Mouse (Mus musculus) limb, embryonic 14.5 days (tissue): ENCODE data around the gene Slc24a3. TPM values are rescaled to one million over a fixed set of nuclear protein-coding genes. Genes with fewer than 3 reads are reported as not detected.
A peak's percentile ranks its signal among the peaks of the same experiment; 100 is the strongest.

Source experiments
- ATAC-seq: fragments of 200-750 bp; cut with Nextera tagmentation; 2 replicates; pipeline ENCODE4 v1.8.0; 2017; ENCODE audit warnings: low read depth, moderate number of reproducible peaks, moderate TSS enrichment; ENCODE audit not compliant: low FRiP score
- DNase-seq: peaks from one replicate; pipeline ENCODE4 v3.0.0-alpha.2; 2015; ENCODE audit warnings: low spot score
- H3K27ac ChIP-seq: fragments of 300-500 bp; sonication (generic); replicated peaks from 2 replicates; pipeline ENCODE4 v1.5.1; 2014; ENCODE audit warnings: low read depth, mild to moderate bottlenecking, low read length, moderate library complexity, mixed read lengths
- H3K27me3 ChIP-seq: fragments of 300-500 bp; sonication (generic); 2 replicates; pipeline ENCODE4 v1.6.1; 2014; ENCODE audit warnings: low read length, mixed read lengths; ENCODE audit not compliant: control insufficient read depth, insufficient read depth
- H3K36me3 ChIP-seq: fragments of 300-500 bp; sonication (generic); 2 replicates; pipeline ENCODE4 v1.6.1; 2014; ENCODE audit warnings: mild to moderate bottlenecking, low read length, moderate library complexity, mixed read lengths; ENCODE audit not compliant: control insufficient read depth, insufficient read depth
- H3K4me1 ChIP-seq: fragments of 300-500 bp; sonication (generic); 2 replicates; pipeline ENCODE4 v1.6.1; 2014; ENCODE audit warnings: antibody characterized with exemption, low read length, mixed read lengths; ENCODE audit not compliant: control insufficient read depth, insufficient read depth
- H3K4me2 ChIP-seq: fragments of 300-500 bp; sonication (generic); replicated peaks from 2 replicates; pipeline ENCODE4 v1.6.1; 2014; ENCODE audit warnings: low read depth, mild to moderate bottlenecking, low read length, moderate library complexity; ENCODE audit not compliant: severe bottlenecking
- H3K4me3 ChIP-seq: fragments of 300-500 bp; sonication (generic); replicated peaks from 2 replicates; pipeline ENCODE4 v1.5.1; 2014; ENCODE audit warnings: low read length
- H3K9ac ChIP-seq: fragments of 300-500 bp; sonication (generic); 2 replicates; pipeline ENCODE4 v1.6.1; 2014; ENCODE audit warnings: mild to moderate bottlenecking, low read depth, low read length, moderate library complexity; ENCODE audit not compliant: severe bottlenecking
- H3K9me3 ChIP-seq: fragments of 300-500 bp; sonication (generic); 2 replicates; pipeline ENCODE4 v1.6.1; 2016; ENCODE audit warnings: low read length; ENCODE audit not compliant: control insufficient read depth
- POLR2A ChIP-seq: fragments of 200-500 bp; IDR thresholded peaks from 2 replicates; pipeline ENCODE4 v1.8.0; 2012; ENCODE audit warnings: inconsistent platforms, mild to moderate bottlenecking, moderate library complexity, borderline replicate concordance; ENCODE audit not compliant: insufficient read depth, insufficient read length; ENCODE audit errors: extremely low read depth
- whole genome bisulfite sequencing: fragments of 180-500 bp; shearing (Covaris S2); extraction: QIAGEN DNeasy Blood & Tissue Kit; methylation state at CpG from one replicate; pipeline ENCODE4 v1.1.7; 2014; 5-methylcytosine and 5-hydroxymethylcytosine counted together
- polyA plus RNA-seq, 2 experiments: library from polyadenylated mRNA; depleted of rRNA in 1 of 2; stranded (reverse) in 1 of 2; unstranded in 1 of 2; fragments of >200 nt; fragmentation: Nextera tagmentation in 1 of 2; extraction: Ambion mirVana in 1 of 2; gene quantifications; 2 replicates each; pipeline versions ENCODE4 v1.2.1 to v1.2.3; 2012 to 2014

Slc24a3 gene
- polyA plus RNA-seq, 2 experiments: 4.7 to 7.4 TPM

DNA sequence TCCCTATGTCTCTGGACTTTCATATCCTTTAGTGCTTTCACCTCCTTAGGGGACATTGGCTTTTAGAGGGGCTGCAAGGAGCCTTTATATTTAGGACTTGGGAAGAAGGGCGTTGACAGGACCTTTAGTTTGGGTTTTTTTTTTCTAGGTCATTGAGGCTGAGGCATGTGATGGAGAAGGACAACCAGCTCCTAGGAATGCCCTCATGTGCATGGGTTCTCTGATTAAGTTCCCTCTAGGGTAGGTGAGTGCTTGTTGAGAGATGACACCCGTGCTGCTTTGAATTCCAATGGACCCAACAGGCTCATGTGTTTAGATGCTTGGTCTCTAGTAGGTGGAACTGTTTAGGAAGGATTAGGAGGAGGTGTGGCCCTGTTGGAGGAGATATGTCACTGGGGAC, 509.4 kb downstream of the Slc24a3 start:
- peaks cover 18% of the 10 kb centered on the region for H3K4me1 ChIP-seq
- H3K27me3 ChIP-seq: no peaks in the 10 kb centered on the region
- no peak overlapping the region for H3K27ac ChIP-seq
- no peak overlapping the region for H3K4me3 ChIP-seq
- TF ChIP-seq POLR2A: no peak
- H3K4me2 ChIP-seq: 0 out of 2 replicates have a peak overlapping the region, but pooled peaks have one; percentile 10
- 69% methylated on average over 2 of the region's 2 CpGs for WGBS
- H3K36me3 ChIP-seq: no peaks in the 10 kb centered on the region
- no peaks in the 10 kb centered on the region for H3K9me3 ChIP-seq
- ATAC-seq (no peak), DNase-seq (no peak)
- no peak overlapping the region for H3K9ac ChIP-seq

DNA sequence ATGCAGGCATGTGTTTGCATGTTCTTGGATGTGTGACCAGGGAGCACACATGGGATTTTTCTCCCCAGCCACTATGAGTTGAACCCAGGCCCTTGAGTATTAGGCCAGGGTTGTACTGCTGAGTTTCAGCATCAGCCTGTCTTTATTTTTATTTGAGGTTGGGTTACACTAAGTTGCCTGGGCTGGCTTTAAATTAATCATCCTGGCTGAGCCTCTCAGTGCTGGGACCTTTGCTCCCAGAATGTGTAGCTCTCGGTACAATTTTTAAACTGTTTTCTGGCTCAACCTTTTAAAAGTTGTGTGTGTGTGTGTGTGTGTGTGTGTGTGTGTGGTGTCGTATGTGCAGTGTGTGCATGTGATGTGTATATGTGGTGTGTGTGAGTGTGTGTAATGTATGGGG, 512.6 kb downstream of the Slc24a3 start:
- Histone ChIP-seq H3K4me2 (no peak overlapping the region), H3K27me3 (no peaks in the 10 kb centered on the region), H3K4me3 (no peak overlapping the region), H3K36me3 (no peaks in the 10 kb centered on the region), H3K9me3 (no peaks in the 10 kb centered on the region), H3K4me1 (peaks cover 31% of the 10 kb centered on the region), H3K27ac (no peak overlapping the region), H3K9ac (no peak overlapping the region)
- ATAC-seq: no peak
- no peak for DNase-seq
- 61% methylated on average over 2 of the region's 2 CpGs for WGBS
- no peak for TF ChIP-seq POLR2A

DNA sequence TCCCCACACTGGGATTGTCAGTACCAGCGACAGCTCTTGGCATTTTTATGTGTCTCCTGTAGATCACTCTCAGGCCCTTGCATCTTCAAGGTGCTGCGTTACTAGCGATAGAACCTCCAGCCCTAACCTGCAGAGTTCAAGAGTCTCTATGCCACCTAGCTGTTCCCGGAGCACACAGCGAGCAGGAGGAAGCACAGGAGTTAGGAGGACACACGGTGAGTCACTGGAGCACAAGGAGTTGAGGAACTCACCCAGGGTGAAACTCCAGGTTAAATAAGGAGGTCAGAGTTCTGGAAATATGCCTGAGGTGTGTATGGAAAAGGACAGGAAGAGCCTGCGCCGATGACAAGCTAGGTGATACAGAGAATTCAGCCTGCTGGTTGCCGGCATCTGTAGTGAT, 513.2 kb downstream of the Slc24a3 start:
- no peak overlapping the region for H3K27ac ChIP-seq
- WGBS: 74% methylated on average over 9 of the region's 9 CpGs

DNA sequence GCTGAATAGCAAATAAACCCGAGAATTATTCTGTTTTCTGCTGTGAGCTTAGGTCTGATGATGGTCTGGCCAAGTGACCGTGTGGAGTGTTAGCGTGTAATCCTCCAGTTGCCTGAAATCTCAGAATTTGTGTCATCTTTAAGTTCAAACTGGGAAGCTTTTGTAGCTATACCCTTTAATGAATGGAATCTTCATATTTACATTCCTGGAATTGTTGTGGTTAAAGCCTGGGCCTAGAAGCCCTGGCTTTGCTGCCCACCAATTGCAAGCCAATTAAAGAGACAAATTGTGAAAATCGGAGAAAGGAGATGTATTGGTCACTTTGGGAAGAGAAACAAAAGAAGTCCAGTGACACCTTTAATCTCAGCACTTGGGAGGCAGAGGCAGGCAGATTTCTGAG, 514.1 kb downstream of the Slc24a3 start:
- whole genome bisulfite sequencing: 72% methylated on average over 4 of the region's 4 CpGs
- DNase-seq: no peak
- Histone ChIP-seq H3K36me3 (no peaks in the 10 kb centered on the region), H3K4me2 (no peak overlapping the region), H3K9ac (no peak overlapping the region), H3K9me3 (no peaks in the 10 kb centered on the region), H3K4me1 (peaks cover 27% of the 10 kb centered on the region), H3K4me3 (no peak overlapping the region), H3K27me3 (no peaks in the 10 kb centered on the region), H3K27ac (no peak overlapping the region)
- no peak for ATAC-seq
- TF ChIP-seq POLR2A: no peak

More for the DNA sequence above, 513.2 kb downstream of the Slc24a3 start:
- H3K27me3 ChIP-seq: no peaks in the 10 kb centered on the region
- H3K36me3 ChIP-seq: no peaks in the 10 kb centered on the region
- H3K9me3 ChIP-seq: no peaks in the 10 kb centered on the region
- no peak overlapping the region for H3K4me2 ChIP-seq
- no peak for DNase-seq
- H3K4me1 ChIP-seq: peaks cover 31% of the 10 kb centered on the region
- no peak for ATAC-seq
- TF ChIP-seq POLR2A: no peak
- H3K9ac ChIP-seq: no peak overlapping the region
- no peak overlapping the region for H3K4me3 ChIP-seq

GRCm38 (mm10) chr2:145682924-145683323, 515.4 kb downstream of the Slc24a3 start:
- no peak overlapping the region for H3K27ac ChIP-seq
- 40% methylated on average over 3 of the region's 3 CpGs for WGBS

DNA sequence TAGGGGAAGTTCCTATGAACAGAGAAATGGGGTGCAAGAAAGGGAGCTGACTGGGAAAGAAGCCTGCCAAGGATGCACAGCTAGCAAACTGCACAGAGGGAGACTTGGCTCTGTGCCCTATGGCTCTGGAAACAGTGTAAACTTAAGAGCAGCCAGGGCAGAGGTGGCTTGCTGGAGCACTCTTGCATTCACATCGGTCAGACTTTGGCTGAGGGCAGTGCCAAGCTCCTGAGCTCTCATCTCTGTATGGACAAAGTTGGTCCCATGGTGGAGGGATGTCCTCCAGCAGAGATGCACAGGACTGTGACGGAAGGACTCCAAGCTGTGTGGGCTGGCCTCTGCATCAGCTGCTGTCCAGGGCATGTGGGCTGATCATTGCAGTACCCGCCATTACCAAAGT, 516.0 kb downstream of the Slc24a3 start:
- Histone ChIP-seq H3K9ac (no peak overlapping the region), H3K4me1 (peaks cover 26% of the 10 kb centered on the region), H3K4me2 (no peak overlapping the region), H3K9me3 (no peaks in the 10 kb centered on the region), H3K27ac (no peak overlapping the region), H3K36me3 (no peaks in the 10 kb centered on the region), H3K4me3 (no peak overlapping the region), H3K27me3 (no peaks in the 10 kb centered on the region)
- 74% methylated on average over 3 of the region's 3 CpGs for WGBS
- TF ChIP-seq POLR2A: no peak
- DNase-seq (peak; percentile 61), ATAC-seq (0 out of 2 replicates have a peak, but pooled peaks have one; percentile 41)

More at GRCm38 (mm10) chr2:145682924-145683323, 515.4 kb downstream of the Slc24a3 start:
- no peak for TF ChIP-seq POLR2A
- Histone ChIP-seq H3K36me3 (no peaks in the 10 kb centered on the region), H3K4me2 (no peak overlapping the region), H3K9me3 (no peaks in the 10 kb centered on the region), H3K27me3 (no peaks in the 10 kb centered on the region), H3K9ac (no peak overlapping the region), H3K4me1 (peaks cover 26% of the 10 kb centered on the region), H3K4me3 (no peak overlapping the region)
- ATAC-seq (no peak), DNase-seq (no peak)
